ENCODE assay signal across 28 mouse cellular contexts in genomic region chr5:64198624-64199023, GRCm38 (mm10). TPM values are rescaled to one million over a fixed set of nuclear protein-coding genes. Genes with fewer than 3 reads are reported as not detected.
DNase-seq lines count a peak whose midpoint lies in the region; ATAC-seq lines count a peak whose summit lies in the region.
"Had no signal": no experiment of that assay in that cellular context is flagged by ENCODE, and none has a peak within 500 bp of the region (broad histone marks: within the 10 kb centered on the region; RNA-seq: fewer than 3 reads in every experiment).

No protein-coding gene starts in this region.

- H3K9me3 ChIP-seq in megakaryocyte, embryonic 14.5 days: no peaks in the 10 kb centered on the region
- no peaks in the 10 kb centered on the region for H3K9me3 ChIP-seq in forebrain, embryonic 16.5 days (ENCODE audit: control insufficient read depth, low read length)
- no peaks in the 10 kb centered on the region for H3K9me3 ChIP-seq in midbrain, embryonic 11.5 days (ENCODE audit: control insufficient read depth, low read length)
- H3K9me3 ChIP-seq: embryonic facial prominence, embryonic 12.5 days; embryonic facial prominence, embryonic 15.5 days; heart, embryonic 12.5 days; heart, embryonic 15.5 days; hindbrain, embryonic 10.5 days; hindbrain, embryonic 13.5 days had no signal

- peak; percentile 72 to 87 for DNase-seq in gastrocnemius, adult 8-10 months (ENCODE audit: low spot score in 2 of 2)
- peak; percentile 87 for DNase-seq in gastrocnemius, postnatal 25 days
- DNase-seq in skeletal muscle tissue, adult 2 months (ENCODE audit: low read depth, low spot score): peak; percentile 94
- no peak for DNase-seq in adrenal gland, adult (ENCODE audit: inconsistent age in 2 of 2, low spot score in 1 of 2)
- DNase-seq in midbrain, embryonic 11.5 days (ENCODE audit: low spot score, missing footprints): no peak
- DNase-seq: adrenal gland, adult 8-10 months; adrenal gland, postnatal 25 days; B cell, adult 2 months; cerebellum, adult 11-12 months; cerebellum, adult 8-10 months; cerebellum, postnatal 14 days; heart, adult 2 months; heart, postnatal 10 days; heart, postnatal 36 days; kidney, adult 18-20 months had no signal

- H3K27ac ChIP-seq in forebrain, embryonic 16.5 days (ENCODE audit: low read length): no peak overlapping the region
- H3K27ac ChIP-seq in midbrain, embryonic 11.5 days (ENCODE audit: low read depth, low read length): no peak overlapping the region
- H3K27ac ChIP-seq: embryonic facial prominence, embryonic 12.5 days; embryonic facial prominence, embryonic 15.5 days; heart, adult 2 months; heart, embryonic 15.5 days; hindbrain, embryonic 10.5 days; hindbrain, embryonic 13.5 days had no signal

- peak overlapping the region; percentile 71 for H3K4me3 ChIP-seq in megakaryocyte, embryonic 14.5 days (replicated peaks)
- H3K4me3 ChIP-seq in forebrain, embryonic 16.5 days (replicated peaks; ENCODE audit: low read length): no peak overlapping the region
- H3K4me3 ChIP-seq in midbrain, embryonic 11.5 days (ENCODE audit: low read depth, low read length): no peak overlapping the region
- H3K4me3 ChIP-seq: embryonic facial prominence, embryonic 12.5 days; embryonic facial prominence, embryonic 15.5 days; heart, adult 2 months; heart, embryonic 12.5 days; heart, embryonic 15.5 days; hindbrain, embryonic 10.5 days; hindbrain, embryonic 13.5 days had no signal

- no peaks in the 10 kb centered on the region for H3K27me3 ChIP-seq in megakaryocyte, embryonic 14.5 days (replicated peaks)
- no peaks in the 10 kb centered on the region for H3K27me3 ChIP-seq in forebrain, embryonic 16.5 days (replicated peaks; ENCODE audit: control insufficient read depth, insufficient read depth, low read length)
- H3K27me3 ChIP-seq in midbrain, embryonic 11.5 days (ENCODE audit: control insufficient read depth, insufficient read depth, low read length): no peaks in the 10 kb centered on the region
- H3K27me3 ChIP-seq: embryonic facial prominence, embryonic 12.5 days; embryonic facial prominence, embryonic 15.5 days; heart, embryonic 12.5 days; heart, embryonic 15.5 days; hindbrain, embryonic 13.5 days had no signal

- H3K4me2 ChIP-seq in forebrain, embryonic 16.5 days (ENCODE audit: low read length): no peak overlapping the region
- H3K4me2 ChIP-seq in midbrain, embryonic 11.5 days: no peak overlapping the region
- H3K4me2 ChIP-seq: embryonic facial prominence, embryonic 12.5 days; embryonic facial prominence, embryonic 15.5 days; heart, embryonic 12.5 days; heart, embryonic 15.5 days; hindbrain, embryonic 13.5 days had no signal

- H3K36me3 ChIP-seq in megakaryocyte, embryonic 14.5 days (replicated peaks; ENCODE audit: low read length): peaks cover 5% of the 10 kb centered on the region
- no peaks in the 10 kb centered on the region for H3K36me3 ChIP-seq in forebrain, embryonic 16.5 days (ENCODE audit: control insufficient read depth, insufficient read depth)
- H3K36me3 ChIP-seq in midbrain, embryonic 11.5 days (ENCODE audit: control insufficient read depth, insufficient read depth, low read length): no peaks in the 10 kb centered on the region
- H3K36me3 ChIP-seq: embryonic facial prominence, embryonic 12.5 days; embryonic facial prominence, embryonic 15.5 days; heart, embryonic 12.5 days; heart, embryonic 15.5 days; hindbrain, embryonic 10.5 days; hindbrain, embryonic 13.5 days had no signal

- WGBS in forebrain, embryonic 16.5 days: 95% methylated on average over 7 of the region's 7 CpGs
- 93% methylated on average over 7 of the region's 7 CpGs for WGBS in midbrain, embryonic 11.5 days

- peaks cover 60% of the 10 kb centered on the region for H3K4me1 ChIP-seq in megakaryocyte, embryonic 14.5 days
- H3K4me1 ChIP-seq in forebrain, embryonic 16.5 days (replicated peaks; ENCODE audit: control insufficient read depth, insufficient read depth, low read length): peaks cover 5% of the 10 kb centered on the region; the same call in 1 of the 2 replicates
- H3K4me1 ChIP-seq in midbrain, embryonic 11.5 days (ENCODE audit: control insufficient read depth, insufficient read depth, low read length): no peaks in the 10 kb centered on the region
- H3K4me1 ChIP-seq: embryonic facial prominence, embryonic 12.5 days; embryonic facial prominence, embryonic 15.5 days; hindbrain, embryonic 10.5 days; hindbrain, embryonic 13.5 days had no signal

- H3K9ac ChIP-seq in forebrain, embryonic 16.5 days (replicated peaks; ENCODE audit: low read depth, low read length): no peak overlapping the region
- H3K9ac ChIP-seq in midbrain, embryonic 11.5 days (ENCODE audit: low read length): no peak overlapping the region
- H3K9ac ChIP-seq: embryonic facial prominence, embryonic 12.5 days; embryonic facial prominence, embryonic 15.5 days; heart, embryonic 12.5 days; heart, embryonic 15.5 days; hindbrain, embryonic 13.5 days had no signal

- no peak for ATAC-seq in megakaryocyte, adult 5-6 weeks (ENCODE audit: poor library complexity, severe bottlenecking)
- no peak for ATAC-seq in forebrain, embryonic 16.5 days
- no peak for ATAC-seq in midbrain, embryonic 11.5 days (ENCODE audit: low FRiP score)
- ATAC-seq: CD4-positive, CD25-positive, alpha-beta regulatory T cell, adult 4 months; forebrain, embryonic 14.5 days; hindbrain, embryonic 16.5 days; intestine, embryonic 16.5 days had no signal

RNA-seq across cellular contexts. Expression of gene Tbc1d1, which starts 42.5 kb away (rescaled TPM):
- 3.8 and 5.4 TPM in 2 replicates for polyA plus RNA-seq in megakaryocyte, embryonic 14.5 days (2012; ENCODE audit: insufficient read depth, low replicate concordance)
- total RNA-seq in megakaryocyte, adult 5-6 weeks (2015): 37.1 and 37.3 TPM in 2 replicates
- 54.6 and 55.6 TPM in 2 replicates for total RNA-seq in megakaryocyte, adult 5-6 weeks (2017)
- total RNA-seq in gastrocnemius, adult 8-10 months (2022): 100 to 1,000 TPM in 1 of 4 experiments, 10 to 100 TPM in 3; 52.4 to 135 (median 62.0) TPM
- total RNA-seq in gastrocnemius, postnatal 25 days (2021): 10 to 100 TPM; 39.3 to 77.3 TPM
- 11.5 and 11.6 TPM in 2 replicates for polyA plus RNA-seq in forebrain, embryonic 16.5 days (2015; fragmentation: Nextera tagmentation; extraction: Ambion mirVana)
- 18.6 and 21.0 TPM in 2 replicates for polyA plus RNA-seq in midbrain, embryonic 11.5 days (2014; fragmentation: Nextera tagmentation; extraction: Ambion mirVana)

Comparison
In these comparisons a context has a peak if more than half of its experiments do, and no peak if none do; other contexts are left out.
1. DNase-seq: peak in gastrocnemius, adult 8-10 months (2 of 2), gastrocnemius, postnatal 25 days (single experiment) and skeletal muscle tissue, adult 2 months (single experiment); none in adrenal gland, adult (0 of 2) and midbrain, embryonic 11.5 days (single experiment).